Mouse (Mus musculus): ENCODE results near the gene Sh3pxd2a.

- TF ChIP-seq NANOG (IDR thresholded peaks at IDR 0.05; ENCODE audit: borderline replicate concordance, low read length) (no peak), CTCF (conservative IDR thresholded peaks at IDR 0.05; ENCODE audit: low read length) (no peak), POU5F1 (IDR thresholded peaks at IDR 0.05; ENCODE audit: borderline replicate concordance, low read length) (no peak)
These were observed 8.2 kb downstream of the Sh3pxd2a start for GRCm38 (mm10) chr19:47456021-47456420.
